Mouse (Mus musculus): ENCODE measurements at regions not wholly inside any gene's neighbourhood (a gene's known extent, or its start where the extent isn't known, plus 50 kb on each side); places are given as distances from the start of the nearest gene placed in this dataset.

DNA sequence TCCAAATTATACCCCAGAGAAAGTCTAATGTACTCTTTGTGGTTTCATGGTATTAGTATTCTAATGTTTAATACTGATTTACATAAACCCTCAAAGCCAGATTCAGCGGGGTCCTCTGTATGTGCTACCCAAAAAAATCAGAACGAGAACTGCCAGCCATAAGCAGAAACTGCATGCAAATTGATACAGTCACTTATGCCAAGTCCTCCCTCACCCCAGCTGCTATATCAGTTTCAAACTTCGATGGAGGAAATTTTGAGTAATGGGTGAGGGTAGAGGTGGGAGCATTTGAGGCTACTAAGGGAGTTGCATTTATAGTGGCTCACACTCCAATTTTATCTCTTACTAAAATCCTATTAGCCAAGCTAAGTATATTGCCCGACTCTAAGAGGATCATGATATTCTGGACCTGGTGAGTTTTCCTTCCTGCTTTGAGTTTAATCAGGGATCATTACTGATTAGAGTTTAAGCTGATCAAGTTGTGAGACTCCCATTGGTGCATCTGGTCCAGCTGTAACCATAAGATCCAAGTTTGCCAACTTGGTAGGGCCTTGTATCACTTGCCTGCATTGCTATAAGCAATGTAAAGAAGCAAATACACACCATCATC is 260.0 kb downstream of the Sqor start:
- TF ChIP-seq CTCF (IDR thresholded peaks at IDR 0.05) (no peak), POLR2A (IDR thresholded peaks at IDR 0.05; ENCODE audit: insufficient read depth, low read depth, low read length) (no peak)

Measured in heart, adult 2 months (tissue).